Mouse (Mus musculus): ENCODE data around the gene Kansl2. TPM values are rescaled to one million over a fixed set of nuclear protein-coding genes. Genes with fewer than 3 reads are reported as not detected.

Gene Kansl2
- 50.7 and 51.7 TPM in 2 replicates for polyA plus RNA-seq (2015; fragmentation: Nextera tagmentation; extraction: Ambion mirVana)

DNA sequence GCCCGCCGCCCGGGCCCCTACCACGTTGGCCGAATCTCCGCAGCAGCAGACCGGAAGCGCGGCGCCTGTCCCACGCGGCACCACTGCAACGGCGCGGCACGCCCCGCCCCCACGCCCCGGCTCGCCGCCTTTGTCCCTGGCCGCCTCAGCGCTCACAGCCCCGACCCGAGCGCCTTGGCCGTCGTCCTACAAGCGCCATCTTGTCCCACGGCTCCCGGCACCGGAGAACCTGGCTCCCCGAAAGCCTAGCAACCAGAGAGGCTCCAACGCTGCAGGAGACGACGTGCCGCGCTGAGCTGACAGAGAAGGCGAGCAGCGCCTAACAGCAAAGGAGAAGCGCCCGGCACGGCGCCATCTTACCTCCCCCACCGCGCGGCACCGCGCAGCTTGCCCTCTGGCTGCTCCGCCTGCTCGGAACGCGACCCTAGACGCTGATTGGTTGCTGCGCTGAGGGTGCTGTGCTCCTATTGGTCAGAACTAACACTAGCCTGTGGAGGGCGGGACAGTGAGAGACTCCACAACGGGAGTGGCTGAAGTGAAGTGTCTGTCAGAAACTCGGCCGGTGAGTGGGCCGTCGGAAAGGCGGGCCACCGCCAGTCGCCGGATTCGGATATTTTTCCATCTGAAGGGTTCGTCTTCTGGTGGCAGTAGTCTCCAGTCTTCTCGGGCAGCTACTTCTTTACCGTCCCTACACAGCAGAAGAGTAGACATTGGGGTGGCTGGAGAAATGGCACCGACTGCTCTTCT, at the start of gene Kansl2:
Kansl2 (minus strand) TSS at position 384 of the 747 bp plus-strand sequence.

DNA sequence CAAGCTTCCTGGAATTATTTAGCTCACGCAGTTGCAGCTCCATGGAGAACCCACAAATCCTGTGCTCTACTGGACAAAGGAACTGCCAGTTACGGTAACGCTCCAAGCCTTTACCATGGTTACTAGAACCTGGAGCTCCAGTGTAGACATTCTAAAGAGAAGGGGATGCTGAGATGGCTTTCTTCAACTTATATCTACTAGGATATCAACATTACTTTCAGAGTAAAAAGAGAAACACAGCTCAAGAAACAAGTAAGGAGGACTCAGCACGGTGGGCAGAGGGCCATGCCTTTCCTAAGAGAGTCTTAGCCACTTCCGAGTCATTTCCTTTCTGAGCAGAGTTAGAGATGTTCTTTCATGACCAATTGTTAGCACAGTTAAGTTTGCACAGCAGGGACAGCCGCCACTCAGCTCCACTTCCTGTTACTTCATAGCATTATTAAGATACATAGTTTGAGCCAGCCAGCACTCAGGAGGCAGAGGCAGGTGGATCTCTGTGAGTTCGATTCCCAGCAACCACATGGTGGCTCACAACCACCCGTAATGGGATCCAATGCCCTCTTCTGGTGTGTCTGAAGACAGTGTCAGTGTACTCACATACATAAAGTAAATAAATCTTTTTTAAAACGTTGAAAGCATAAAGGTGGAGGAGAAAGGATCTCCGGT, 36.9 kb upstream of the Kansl2 start, which contains the start of the genes Ccnt1 and 4930415O20Rik:
Ccnt1 (minus strand) TSS at position 51 of the 666 bp plus-strand sequence.
4930415O20Rik (plus strand) TSS at position 132 of the 666 bp plus-strand sequence.

DNA sequence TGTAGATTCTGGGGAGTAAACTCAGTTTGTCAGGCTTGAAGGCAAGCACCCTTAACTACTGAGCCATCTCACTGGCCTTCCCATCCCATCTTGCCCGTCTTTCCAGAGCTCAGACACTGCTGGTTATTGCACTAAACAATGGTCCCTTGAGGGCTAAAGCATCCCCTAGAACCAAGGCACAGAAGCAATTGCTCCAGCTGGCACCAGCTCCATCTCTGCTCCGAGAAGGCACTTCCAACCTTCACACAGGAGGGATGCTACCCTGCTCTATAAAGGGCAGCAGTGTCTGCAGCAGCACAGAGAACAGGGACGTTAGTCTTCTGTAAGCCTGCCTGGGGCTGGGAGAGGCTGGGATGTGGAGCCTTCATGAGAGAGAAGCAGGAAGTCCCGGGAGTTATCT, 42.0 kb downstream of the Kansl2 start, which contains the start of gene Olfr279:
Olfr279 (plus strand) TSS at position 301 of the 400 bp plus-strand sequence.

DNA sequence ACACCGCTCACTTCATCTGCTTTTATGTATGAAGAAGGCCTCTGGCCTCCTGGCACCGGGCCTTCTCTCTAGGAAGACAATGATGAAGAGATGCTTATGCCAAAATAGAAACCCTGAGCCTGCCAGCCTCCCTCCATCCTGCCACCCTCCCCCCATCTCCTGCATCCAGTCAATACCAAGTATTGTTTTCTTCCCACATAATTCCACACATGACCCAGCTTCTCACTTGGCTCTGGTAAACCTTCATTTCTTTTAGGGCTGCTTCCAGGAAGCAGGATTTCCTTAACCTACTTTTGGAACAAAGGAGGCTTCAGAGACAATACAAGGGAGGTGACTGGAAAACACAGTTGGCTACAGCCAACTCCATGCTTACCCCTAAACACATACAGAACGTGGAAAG, 51.4 kb downstream of the Kansl2 start, which contains the start of gene Lalba:
Lalba (minus strand) TSS at position 21 of the 400 bp plus-strand sequence.

DNA sequence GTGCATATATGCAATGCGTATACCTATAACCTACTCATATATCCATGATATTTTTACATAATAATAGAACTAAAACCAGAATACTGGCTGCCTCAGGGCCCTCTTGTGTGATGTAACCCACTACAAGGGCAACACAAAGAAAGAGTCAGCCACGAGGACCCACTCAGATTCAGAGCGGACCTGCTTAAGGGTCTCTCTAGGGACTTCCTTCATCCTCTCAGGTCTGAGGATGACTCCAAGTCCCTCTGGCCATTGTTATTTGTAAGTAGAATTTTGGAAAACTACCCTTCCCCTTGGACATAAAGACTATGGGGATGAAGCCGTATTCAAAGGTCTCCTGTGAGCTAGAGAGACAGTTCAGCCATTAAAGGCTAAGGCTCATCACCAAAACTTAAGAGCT, 64.5 kb downstream of the Kansl2 start, which contains the start of gene OR5BS1P:
OR5BS1P (plus strand) TSS at position 301 of the 400 bp plus-strand sequence.

Other genes with a start within 250 kb of the Kansl2 start
- gene Zfp641, start 238.1 kb downstream of the Kansl2 start, polyA plus RNA-seq (2015; fragmentation: Nextera tagmentation; extraction: Ambion mirVana): 0.10 and 0.13 TPM in 2 replicates
- not detected in 2 replicates for gene Olfr285, start 216.9 kb downstream of the Kansl2 start, polyA plus RNA-seq (2015; fragmentation: Nextera tagmentation; extraction: Ambion mirVana)
- gene Olfr284, start 193.3 kb downstream of the Kansl2 start, polyA plus RNA-seq (2015; fragmentation: Nextera tagmentation; extraction: Ambion mirVana): not detected in 2 replicates
- not detected in 2 replicates for gene Olfr283, start 153.3 kb downstream of the Kansl2 start, polyA plus RNA-seq (2015; fragmentation: Nextera tagmentation; extraction: Ambion mirVana)
- not detected in 2 replicates for gene Olfr282, start 103.0 kb downstream of the Kansl2 start, polyA plus RNA-seq (2015; fragmentation: Nextera tagmentation; extraction: Ambion mirVana)
- not detected in 2 replicates for gene Olfr281, start 81.7 kb downstream of the Kansl2 start, polyA plus RNA-seq (2015; fragmentation: Nextera tagmentation; extraction: Ambion mirVana)
- not detected in 2 replicates for gene OR5BS1P, start 64.4 kb downstream of the Kansl2 start, polyA plus RNA-seq (2015; fragmentation: Nextera tagmentation; extraction: Ambion mirVana)
- 0.26 and 0.63 TPM in 2 replicates for gene Lalba, start 51.5 kb downstream of the Kansl2 start, polyA plus RNA-seq (2015; fragmentation: Nextera tagmentation; extraction: Ambion mirVana)
- not detected in 2 replicates for gene Olfr279, start 41.9 kb downstream of the Kansl2 start, polyA plus RNA-seq (2015; fragmentation: Nextera tagmentation; extraction: Ambion mirVana)
- gene Ccnt1, start 36.7 kb upstream of the Kansl2 start, polyA plus RNA-seq (2015; fragmentation: Nextera tagmentation; extraction: Ambion mirVana): 35.3 and 37.5 TPM in 2 replicates
- 0.25 TPM in 1 of 2 replicates, not detected in the other for gene 4930415O20Rik, start 36.7 kb upstream of the Kansl2 start, polyA plus RNA-seq (2015; fragmentation: Nextera tagmentation; extraction: Ambion mirVana)
- 10.8 and 11.4 TPM in 2 replicates for gene Adcy6, start 75.8 kb upstream of the Kansl2 start, polyA plus RNA-seq (2015; fragmentation: Nextera tagmentation; extraction: Ambion mirVana)
- gene Cacnb3, start 96.6 kb upstream of the Kansl2 start, polyA plus RNA-seq (2015; fragmentation: Nextera tagmentation; extraction: Ambion mirVana): 2.7 and 5.0 TPM in 2 replicates
- 17.7 and 19.2 TPM in 2 replicates for gene Ddx23, start 128.6 kb upstream of the Kansl2 start, polyA plus RNA-seq (2015; fragmentation: Nextera tagmentation; extraction: Ambion mirVana)
- gene Rnd1, start 143.2 kb upstream of the Kansl2 start, polyA plus RNA-seq (2015; fragmentation: Nextera tagmentation; extraction: Ambion mirVana): 2.0 and 4.0 TPM in 2 replicates
- gene Ccdc65, start 173.9 kb upstream of the Kansl2 start, polyA plus RNA-seq (2015; fragmentation: Nextera tagmentation; extraction: Ambion mirVana): 0.18 TPM in 1 of 2 replicates, not detected in the other
- 15.8 and 16.0 TPM in 2 replicates for gene Fkbp11, start 193.9 kb upstream of the Kansl2 start, polyA plus RNA-seq (2015; fragmentation: Nextera tagmentation; extraction: Ambion mirVana)
- gene Arf3, start 228.9 kb upstream of the Kansl2 start, polyA plus RNA-seq (2015; fragmentation: Nextera tagmentation; extraction: Ambion mirVana): 12.4 and 15.3 TPM in 2 replicates
- 0.05 and 0.08 TPM in 2 replicates for gene Wnt10b, start 243.9 kb upstream of the Kansl2 start, polyA plus RNA-seq (2015; fragmentation: Nextera tagmentation; extraction: Ambion mirVana)